ENCODE assay signal across 8 mouse cellular contexts in the genomic region with DNA sequence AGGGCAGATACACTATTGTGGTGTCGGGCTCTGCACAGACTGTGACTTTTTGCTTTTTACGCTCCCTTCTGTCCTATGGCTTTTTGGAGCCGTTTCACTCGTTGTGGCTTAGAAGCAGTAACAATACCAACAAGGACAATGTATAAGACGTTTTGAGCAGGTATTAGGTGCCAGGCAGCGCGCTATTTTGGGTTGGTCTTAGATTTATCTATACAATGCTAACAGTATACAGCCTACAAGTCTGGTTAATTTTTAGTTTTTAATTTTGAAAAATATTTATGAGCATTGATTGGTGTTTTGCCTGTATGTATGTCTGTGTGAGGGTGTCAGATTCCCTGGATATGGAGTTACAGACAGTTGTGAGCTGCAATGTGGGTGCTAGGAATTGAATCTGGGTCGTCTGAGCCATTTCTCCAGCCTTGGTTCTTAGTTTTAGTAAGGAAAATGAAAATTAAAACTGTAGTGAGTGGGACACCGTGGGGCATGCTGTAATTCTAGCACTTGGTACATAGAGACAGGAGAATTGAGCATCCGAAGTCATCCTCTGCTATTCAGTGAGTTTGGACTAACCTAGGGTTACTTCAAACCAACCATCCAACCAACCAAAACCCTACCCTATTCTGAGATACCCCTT. TPM values are rescaled to one million over a fixed set of nuclear protein-coding genes. Genes with fewer than 3 reads are reported as not detected.
DNase-seq lines count a peak whose midpoint lies in the region; ATAC-seq and TF ChIP-seq lines count a peak whose summit lies in the region.

No protein-coding gene starts in this region.

- H3K4me2 ChIP-seq in heart, embryonic 11.5 days, result peak overlapping the region; percentile 94
- peak overlapping the region; percentile 77 for H3K4me2 ChIP-seq in forebrain, embryonic 12.5 days
- H3K4me2 ChIP-seq in liver, embryonic 15.5 days, result peak overlapping the region; percentile 86

- DNase-seq in heart, postnatal 4 days, result no peak
- no peak for DNase-seq in cerebellum, postnatal 25 days
- DNase-seq in urinary bladder, postnatal 36 days (ENCODE audit: low spot score in 2 of 2), result no peak

- peaks cover 33% of the 10 kb centered on the region for H3K79me2 ChIP-seq in C2C12 (ENCODE audit: control insufficient read depth, insufficient read depth)

- peaks cover 14% of the 10 kb centered on the region for H3K79me3 ChIP-seq in C2C12 (ENCODE audit: low read depth)

- 16% methylated on average over 10 of the region's 10 CpGs for WGBS in heart, embryonic 11.5 days (ENCODE audit: insufficient replicate concordance)
- WGBS in forebrain, embryonic 12.5 days, result 16% methylated on average over 10 of the region's 10 CpGs
- WGBS in liver, embryonic 15.5 days (ENCODE audit: insufficient replicate concordance), result 9% methylated on average over 10 of the region's 10 CpGs

- peak overlapping the region; percentile 92 for H3K4me3 ChIP-seq in heart, embryonic 11.5 days (ENCODE audit: low read depth, low read length)
- H3K4me3 ChIP-seq in C2C12 (ENCODE audit: insufficient read depth, poor library complexity, severe bottlenecking), result peak overlapping the region; percentile 72
- peak overlapping the region; percentile 78 for H3K4me3 ChIP-seq in forebrain, embryonic 12.5 days (replicated peaks)
- H3K4me3 ChIP-seq in liver, embryonic 15.5 days (replicated peaks), result peak overlapping the region; percentile 83

- H3K36me3 ChIP-seq in heart, embryonic 11.5 days (ENCODE audit: control insufficient read depth, insufficient read depth, low read length), result no peaks in the 10 kb centered on the region
- H3K36me3 ChIP-seq in C2C12 (ENCODE audit: control insufficient read depth, insufficient read depth), result peaks cover 11% of the 10 kb centered on the region
- H3K36me3 ChIP-seq in forebrain, embryonic 12.5 days (replicated peaks), result peaks cover 10% of the 10 kb centered on the region
- H3K36me3 ChIP-seq in liver, embryonic 15.5 days (replicated peaks), result peaks cover 20% of the 10 kb centered on the region

- H3K4me1 ChIP-seq in heart, embryonic 11.5 days (ENCODE audit: control insufficient read depth, insufficient read depth, low read length), result peaks cover 6% of the 10 kb centered on the region
- peaks cover 15% of the 10 kb centered on the region for H3K4me1 ChIP-seq in forebrain, embryonic 12.5 days
- peaks cover 27% of the 10 kb centered on the region for H3K4me1 ChIP-seq in liver, embryonic 15.5 days (replicated peaks)

- H3ac ChIP-seq in C2C12 (ENCODE audit: control insufficient read depth, insufficient read length, low read depth), result peak overlapping the region; percentile 15

- peaks cover 3% of the 10 kb centered on the region; the same call in 1 of the 2 replicates for H3K27me3 ChIP-seq in heart, embryonic 11.5 days (ENCODE audit: control insufficient read depth, insufficient read depth, low read length)
- H3K27me3 ChIP-seq in C2C12 (ENCODE audit: control insufficient read depth, insufficient read depth, insufficient read length), result peaks cover 4% of the 10 kb centered on the region
- 0 out of 2 replicates have a peak, but pooled peaks cover under 1% of the 10 kb centered on the region for H3K27me3 ChIP-seq in forebrain, embryonic 12.5 days
- peaks cover 11% of the 10 kb centered on the region for H3K27me3 ChIP-seq in liver, embryonic 15.5 days

- H3K9ac ChIP-seq in heart, embryonic 11.5 days (ENCODE audit: low read depth, low read length), result peak overlapping the region; percentile 72
- H3K9ac ChIP-seq in forebrain, embryonic 12.5 days, result peak overlapping the region; percentile 47
- peak overlapping the region; percentile 23; the same call in 1 of the 2 replicates for H3K9ac ChIP-seq in liver, embryonic 15.5 days

- H3K27ac ChIP-seq in heart, embryonic 11.5 days (ENCODE audit: low read depth, low read length), result 0 out of 2 replicates have a peak overlapping the region, but pooled peaks have one; percentile 10
- no peak overlapping the region for H3K27ac ChIP-seq in forebrain, embryonic 12.5 days
- H3K27ac ChIP-seq in liver, embryonic 15.5 days (replicated peaks), result peak overlapping the region; percentile 79

- ATAC-seq in heart, embryonic 11.5 days (replicated peaks; ENCODE audit: insufficient number of reproducible peaks, low FRiP score, low TSS enrichment), result peak; percentile 18; the same call in 1 of the 2 replicates
- ATAC-seq in forebrain, embryonic 12.5 days (ENCODE audit: low FRiP score), result no peak
- ATAC-seq in liver, embryonic 15.5 days (ENCODE audit: insufficient read depth), result no peak; the same call in 1 of the 2 replicates
- ATAC-seq in granulocyte monocyte progenitor cell, adult 5-6 weeks (replicated peaks; ENCODE audit: poor library complexity, severe bottlenecking), result no peak

- no peak for TF ChIP-seq CTCF in C2C12 (IDR thresholded peaks at IDR 0.05; ENCODE audit: control insufficient read depth, insufficient read depth, insufficient read length)

- H3K9me3 ChIP-seq in heart, embryonic 11.5 days (replicated peaks; ENCODE audit: control insufficient read depth, low read length), result no peaks in the 10 kb centered on the region
- H3K9me3 ChIP-seq in forebrain, embryonic 12.5 days, result no peaks in the 10 kb centered on the region
- H3K9me3 ChIP-seq in liver, embryonic 15.5 days (replicated peaks), result no peaks in the 10 kb centered on the region

TF ChIP-seq in C2C12, 6 proteins besides CTCF, POLR2A, EP300 and RAD21:
- TF ChIP-seq CEBPB (IDR thresholded peaks at IDR 0.05; ENCODE audit: low read depth) (no peak), USF1 (IDR thresholded peaks at IDR 0.05; ENCODE audit: low read depth) (no peak), MYOG (IDR thresholded peaks at IDR 0.05; ENCODE audit: control insufficient read depth, extremely low read depth, insufficient read length) (no peak), FOSL1 (IDR thresholded peaks at IDR 0.05; ENCODE audit: insufficient read depth, low read length, poor library complexity, severe bottlenecking) (no peak), MAX (IDR thresholded peaks at IDR 0.05) (no peak), MYOD1 (IDR thresholded peaks at IDR 0.05; ENCODE audit: control insufficient read depth, insufficient read length, low read depth) (no peak)

RNA-seq across cellular contexts. Expression of a gene that starts 0.6 kb away (rescaled TPM):
- polyA plus RNA-seq in heart, embryonic 11.5 days (2014; fragmentation: Nextera tagmentation; extraction: Ambion mirVana), result 22.7 and 26.5 TPM in 2 replicates
- total RNA-seq in heart, postnatal 4 days (2021), result 10 to 100 TPM; 33.9 to 41.6 TPM
- polyA plus RNA-seq in C2C12 (2012; fragmentation: generic; extraction: Trizol), result 13.7 TPM
- 33.2 and 33.4 TPM in 2 replicates for polyA plus RNA-seq in forebrain, embryonic 12.5 days (2016; fragmentation: Nextera tagmentation; extraction: Ambion mirVana)
- 10.3 and 10.9 TPM in 2 replicates for polyA plus RNA-seq in liver, embryonic 15.5 days (2015; fragmentation: Nextera tagmentation; extraction: Ambion mirVana)
- total RNA-seq in granulocyte monocyte progenitor cell, adult 5-6 weeks (2014; fragmentation: Nextera tagmentation), result 37.9 and 49.8 TPM in 2 replicates
- 25.6 and 28.5 TPM in 2 replicates for total RNA-seq in granulocyte monocyte progenitor cell, adult 5-6 weeks (2017)

RNA-seq across cellular contexts. Expression of a gene that starts 14.3 kb away (rescaled TPM):
- not detected in 2 replicates for polyA plus RNA-seq in heart, embryonic 11.5 days (2014; fragmentation: Nextera tagmentation; extraction: Ambion mirVana)
- under 1 TPM; 0.43 to 0.48 TPM for total RNA-seq in heart, postnatal 4 days (2021)
- not detected for polyA plus RNA-seq in C2C12 (2012; fragmentation: generic; extraction: Trizol)
- polyA plus RNA-seq in forebrain, embryonic 12.5 days (2016; fragmentation: Nextera tagmentation; extraction: Ambion mirVana), result 0.19 TPM in 1 of 2 replicates, not detected in the other
- polyA plus RNA-seq in liver, embryonic 15.5 days (2015; fragmentation: Nextera tagmentation; extraction: Ambion mirVana), result 0.22 and 0.23 TPM in 2 replicates
- not detected in 2 replicates for total RNA-seq in granulocyte monocyte progenitor cell, adult 5-6 weeks (2014; fragmentation: Nextera tagmentation)
- total RNA-seq in granulocyte monocyte progenitor cell, adult 5-6 weeks (2017), result not detected in 2 replicates

RNA-seq across cellular contexts. Expression of a gene that starts 15.6 kb away (rescaled TPM):
- polyA plus RNA-seq in heart, embryonic 11.5 days (2014; fragmentation: Nextera tagmentation; extraction: Ambion mirVana), result not detected in 2 replicates
- under 1 TPM in 1 of 2 experiments, not detected in 1; 0.36 TPM for total RNA-seq in heart, postnatal 4 days (2021)
- polyA plus RNA-seq in C2C12 (2012; fragmentation: generic; extraction: Trizol), result not detected
- polyA plus RNA-seq in forebrain, embryonic 12.5 days (2016; fragmentation: Nextera tagmentation; extraction: Ambion mirVana), result not detected in 2 replicates
- 0.09 and 0.10 TPM in 2 replicates for polyA plus RNA-seq in liver, embryonic 15.5 days (2015; fragmentation: Nextera tagmentation; extraction: Ambion mirVana)
- not detected in 2 replicates for total RNA-seq in granulocyte monocyte progenitor cell, adult 5-6 weeks (2014; fragmentation: Nextera tagmentation)
- 0.21 TPM in 1 of 2 replicates, not detected in the other for total RNA-seq in granulocyte monocyte progenitor cell, adult 5-6 weeks (2017)

RNA-seq across cellular contexts. Expression of a gene that starts 43.5 kb away (rescaled TPM):
- not detected in 2 replicates for polyA plus RNA-seq in heart, embryonic 11.5 days (2014; fragmentation: Nextera tagmentation; extraction: Ambion mirVana)
- under 1 TPM; 0.81 to 0.88 TPM for total RNA-seq in heart, postnatal 4 days (2021)
- polyA plus RNA-seq in C2C12 (2012; fragmentation: generic; extraction: Trizol), result not detected
- polyA plus RNA-seq in forebrain, embryonic 12.5 days (2016; fragmentation: Nextera tagmentation; extraction: Ambion mirVana), result not detected in 2 replicates
- polyA plus RNA-seq in liver, embryonic 15.5 days (2015; fragmentation: Nextera tagmentation; extraction: Ambion mirVana), result not detected in 2 replicates
- total RNA-seq in granulocyte monocyte progenitor cell, adult 5-6 weeks (2014; fragmentation: Nextera tagmentation), result not detected in 2 replicates
- not detected in 2 replicates for total RNA-seq in granulocyte monocyte progenitor cell, adult 5-6 weeks (2017)

RNA-seq across cellular contexts. Expression of a gene that starts 45.4 kb away (rescaled TPM):
- polyA plus RNA-seq in heart, embryonic 11.5 days (2014; fragmentation: Nextera tagmentation; extraction: Ambion mirVana), result 943 and 1,030 TPM in 2 replicates
- total RNA-seq in heart, postnatal 4 days (2021), result 1,000 to 10,000 TPM; 1,050 to 1,223 TPM
- 734 TPM for polyA plus RNA-seq in C2C12 (2012; fragmentation: generic; extraction: Trizol)
- polyA plus RNA-seq in forebrain, embryonic 12.5 days (2016; fragmentation: Nextera tagmentation; extraction: Ambion mirVana), result 524 and 567 TPM in 2 replicates
- 396 and 459 TPM in 2 replicates for polyA plus RNA-seq in liver, embryonic 15.5 days (2015; fragmentation: Nextera tagmentation; extraction: Ambion mirVana)
- 710 and 961 TPM in 2 replicates for total RNA-seq in granulocyte monocyte progenitor cell, adult 5-6 weeks (2014; fragmentation: Nextera tagmentation)
- 149 and 237 TPM in 2 replicates for total RNA-seq in granulocyte monocyte progenitor cell, adult 5-6 weeks (2017)
